Mouse (Mus musculus) kidney, embryonic 16.5 days (tissue): Measurements from ENCODE around the gene Gnat1. TPM values are rescaled to one million over a fixed set of nuclear protein-coding genes. Genes with fewer than 3 reads are reported as not detected.
A peak's percentile ranks its signal among the peaks of the same experiment; 100 is the strongest.

Experiments used
- ATAC-seq: fragments of 200-750 bp; cut with Nextera tagmentation; 2 replicates; pipeline ENCODE4 v1.8.0; 2017; ENCODE audit warnings: moderate TSS enrichment; ENCODE audit not compliant: low FRiP score, low TSS enrichment
- H3K27ac ChIP-seq: fragments of 300-500 bp; sonication (generic); 2 replicates; pipeline ENCODE4 v1.5.1; 2014; ENCODE audit warnings: low read length
- H3K27me3 ChIP-seq: fragments of 300-500 bp; sonication (generic); 2 replicates; pipeline ENCODE4 v1.6.1; 2014; ENCODE audit warnings: low read length, control low read depth, mixed read lengths; ENCODE audit not compliant: insufficient read depth
- H3K36me3 ChIP-seq: fragments of 300-500 bp; sonication (generic); 2 replicates; pipeline ENCODE4 v1.6.1; 2014; ENCODE audit warnings: low read length, control low read depth, mixed read lengths; ENCODE audit not compliant: insufficient read depth
- H3K4me1 ChIP-seq: fragments of 300-500 bp; sonication (generic); 2 replicates; pipeline ENCODE4 v1.6.1; 2014; ENCODE audit warnings: low read length, control low read depth, mixed read lengths; ENCODE audit not compliant: insufficient read depth
- H3K4me2 ChIP-seq: fragments of 300-500 bp; sonication (generic); replicated peaks from 2 replicates; pipeline ENCODE4 v1.6.1; 2014; ENCODE audit warnings: low read depth, low read length
- H3K4me3 ChIP-seq: fragments of 300-500 bp; sonication (generic); 2 replicates; pipeline ENCODE4 v1.5.1; 2014; ENCODE audit warnings: mild to moderate bottlenecking, low read length
- H3K9ac ChIP-seq: fragments of 300-500 bp; sonication (generic); replicated peaks from 2 replicates; pipeline ENCODE4 v1.6.1; 2014; ENCODE audit warnings: low read length
- H3K9me3 ChIP-seq: fragments of 300-500 bp; sonication (generic); 2 replicates; pipeline ENCODE4 v1.6.1; 2016; ENCODE audit warnings: low read length, control low read depth
- WGBS: fragments of 180-500 bp; shearing (Covaris S2); extraction: QIAGEN DNeasy Blood & Tissue Kit; methylation state at CpG from one replicate; pipeline ENCODE4 v1.1.7; 2014; 5-methylcytosine and 5-hydroxymethylcytosine counted together
- polyA plus RNA-seq: library from polyadenylated mRNA; unstranded; fragments of >200 nt; fragmentation: Nextera tagmentation; extraction: Ambion mirVana; gene quantifications from 2 replicates; pipeline ENCODE4 v1.2.1, GENCODE M21; 2015

The Gnat1 gene
- polyA plus RNA-seq, 1 experiment from 2014 or later: 2.8 TPM

DNA sequence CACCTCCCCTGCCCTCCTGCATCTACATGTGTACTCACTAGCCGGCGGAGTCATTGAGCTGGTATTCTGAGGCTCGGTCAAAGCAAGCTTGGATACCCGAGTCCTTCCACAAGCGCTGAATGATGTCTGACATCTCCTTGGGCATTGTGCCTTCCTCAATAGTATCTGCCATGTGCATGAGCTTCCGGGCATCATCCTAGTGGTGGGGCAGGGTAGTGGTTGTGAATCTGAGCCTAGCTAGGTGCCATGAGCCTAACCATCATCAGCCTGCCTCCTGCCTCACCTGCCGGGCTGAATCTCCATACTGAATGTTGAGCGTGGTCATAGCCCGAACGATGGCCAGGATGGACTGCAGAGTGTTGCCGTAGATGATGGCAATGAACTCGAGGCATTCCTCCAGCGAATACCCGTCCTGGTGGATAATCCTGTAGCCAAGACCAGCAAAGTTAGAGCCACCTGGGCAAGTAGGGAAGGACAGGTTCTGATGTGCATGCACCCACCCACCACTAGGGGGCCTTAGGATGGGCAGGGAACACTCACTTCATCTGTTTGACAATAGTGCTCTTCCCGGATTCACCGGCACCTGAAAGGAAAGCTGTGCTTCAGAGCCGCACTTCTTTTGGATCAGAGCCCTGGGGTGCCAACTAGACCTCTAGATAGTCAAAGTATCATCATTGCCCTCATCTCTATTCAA is 2.3 kb downstream of the Gnat1 start:
- Histone ChIP-seq H3K9me3 (no peaks in the 10 kb centered on the region), H3K4me1 (peaks cover 11% of the 10 kb centered on the region), H3K36me3 (peaks cover 7% of the 10 kb centered on the region; the same call in 1 of the 2 replicates), H3K27ac (no peak overlapping the region), H3K4me2 (no peak overlapping the region), H3K27me3 (peaks cover 31% of the 10 kb centered on the region), H3K4me3 (no peak overlapping the region), H3K9ac (no peak overlapping the region)
- no peak for ATAC-seq
- 22% methylated on average over 17 of the region's 17 CpGs for WGBS

GRCm38 (mm10) chr9:107676302-107676701 is 3.2 kb downstream of the Gnat1 start:
- H3K4me1 ChIP-seq: peaks cover 11% of the 10 kb centered on the region
- peak; percentile 27; the same call in 1 of the 2 replicates for ATAC-seq
- no peaks in the 10 kb centered on the region for H3K36me3 ChIP-seq
- H3K9me3 ChIP-seq: no peaks in the 10 kb centered on the region
- H3K4me2 ChIP-seq: peak overlapping the region; percentile 60
- peaks cover 31% of the 10 kb centered on the region for H3K27me3 ChIP-seq
- under 1% methylated on average over 25 of the region's 25 CpGs for WGBS
- peak overlapping the region; percentile 48 for H3K9ac ChIP-seq
- peak overlapping the region; percentile 38 for H3K4me3 ChIP-seq
- no peak overlapping the region for H3K27ac ChIP-seq

DNA sequence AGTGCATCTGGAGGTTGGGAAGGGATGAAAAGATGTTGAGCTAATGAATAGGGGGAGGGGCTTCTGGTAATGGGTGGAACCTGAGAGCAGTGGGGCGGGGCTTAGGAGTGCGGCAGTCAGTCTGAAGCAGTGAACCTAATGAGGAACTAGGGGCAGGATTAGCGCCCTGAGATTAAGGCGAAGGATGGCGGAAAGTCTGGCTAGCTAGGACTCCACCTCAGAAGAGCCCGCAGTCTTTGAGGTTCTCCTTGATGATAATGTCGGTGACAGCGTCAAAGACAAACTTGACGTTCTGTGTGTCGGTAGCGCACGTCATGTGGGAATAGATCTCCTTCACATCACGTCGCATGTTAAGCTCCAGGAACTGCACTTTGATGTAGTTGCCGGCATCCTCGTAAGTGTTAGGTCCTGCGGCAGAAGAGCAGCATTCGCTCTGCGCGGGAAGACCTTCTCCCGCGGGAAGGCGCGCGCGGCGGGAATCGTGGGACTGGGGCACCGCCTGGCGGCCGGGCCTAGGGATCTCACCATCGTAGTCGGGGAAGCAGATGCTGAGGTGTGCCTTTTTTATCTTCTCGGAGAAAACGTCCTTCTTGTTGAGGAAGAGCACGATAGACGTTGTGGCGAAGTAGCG is 3.7 kb downstream of the Gnat1 start:
- no peaks in the 10 kb centered on the region for H3K36me3 ChIP-seq

GRCm38 (mm10) chr9:107674609-107675429 is 4.7 kb downstream of the Gnat1 start:
- Histone ChIP-seq H3K27ac (no peak overlapping the region), H3K36me3 (no peaks in the 10 kb centered on the region), H3K9me3 (no peaks in the 10 kb centered on the region), H3K4me3 (no peak overlapping the region), H3K4me1 (peaks cover 20% of the 10 kb centered on the region), H3K4me2 (0 out of 2 replicates have a peak overlapping the region, but pooled peaks have one; percentile 60), H3K9ac (no peak overlapping the region), H3K27me3 (peaks cover 31% of the 10 kb centered on the region)
- peak; percentile 31 for ATAC-seq
- 57% methylated on average over 9 of the region's 9 CpGs for WGBS

More for the DNA sequence above, 3.7 kb downstream of the Gnat1 start:
- Histone ChIP-seq H3K4me3 (peak overlapping the region; percentile 38), H3K4me1 (peaks cover 11% of the 10 kb centered on the region), H3K27ac (no peak overlapping the region), H3K9ac (peak overlapping the region; percentile 48), H3K4me2 (peak overlapping the region; percentile 60), H3K9me3 (no peaks in the 10 kb centered on the region), H3K27me3 (peaks cover 31% of the 10 kb centered on the region)
- WGBS: under 1% methylated on average over 39 of the region's 39 CpGs
- peak; percentile 52; the same call in 1 of the 2 replicates for ATAC-seq

DNA sequence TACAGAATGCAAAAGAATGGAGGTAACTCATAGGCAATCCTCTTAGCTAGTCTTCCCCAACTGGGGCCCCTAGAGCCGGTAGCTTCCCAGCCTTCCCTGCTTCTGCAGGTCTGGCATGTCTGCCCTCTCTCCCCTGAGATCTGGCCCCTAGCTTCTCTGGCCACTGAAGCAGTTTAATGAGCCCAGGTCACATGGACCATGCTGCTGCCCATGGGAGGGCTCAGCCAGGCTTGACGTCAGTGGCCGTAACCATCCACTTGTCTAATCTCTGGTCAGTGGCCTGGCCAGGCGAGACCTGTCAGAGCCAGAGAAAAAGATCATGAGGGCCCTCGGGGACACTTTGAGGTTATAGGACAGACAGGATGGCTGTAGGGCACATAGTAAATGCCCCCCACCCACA is 9.3 kb downstream of the Gnat1 start:
- 34% methylated on average over 5 of the region's 5 CpGs for WGBS
- Histone ChIP-seq H3K27ac (0 out of 2 replicates have a peak overlapping the region, but pooled peaks have one; percentile 16), H3K9me3 (no peaks in the 10 kb centered on the region), H3K4me2 (no peak overlapping the region), H3K9ac (no peak overlapping the region; the same call in 1 of the 2 replicates), H3K36me3 (no peaks in the 10 kb centered on the region), H3K27me3 (peaks cover 15% of the 10 kb centered on the region), H3K4me3 (no peak overlapping the region), H3K4me1 (peaks cover 38% of the 10 kb centered on the region)
- ATAC-seq: peak; percentile 43; the same call in 1 of the 2 replicates

DNA sequence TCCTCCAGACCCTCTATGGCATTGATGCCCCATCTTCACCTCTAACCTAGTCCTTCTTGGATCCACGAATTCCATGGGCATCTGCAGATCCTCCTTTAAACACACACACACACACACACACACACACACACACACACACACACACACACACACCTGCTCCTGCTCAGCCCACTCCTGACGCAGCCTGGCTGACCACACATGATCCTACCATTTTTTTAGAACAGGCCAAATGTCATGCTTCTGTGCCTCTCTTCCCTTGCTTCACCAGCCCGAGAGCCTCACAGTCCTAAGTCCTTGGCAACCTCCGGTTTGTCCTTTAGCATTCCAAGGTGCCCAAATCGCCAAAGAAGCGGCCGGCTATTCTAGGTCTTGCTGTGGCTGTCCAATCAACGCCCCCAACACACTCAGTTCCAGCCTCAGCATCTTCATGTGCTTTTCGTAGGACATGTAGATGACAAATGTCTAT is 10.0 kb downstream of the Gnat1 start, which contains the start of gene Slc38a3:
TSS of gene Slc38a3 (minus strand) at position 51 of the 466 bp plus-strand sequence.
- ATAC-seq: no peak
- 0 out of 2 replicates have a peak within 1 kb of the TSS, but pooled peaks have one; percentile 16 for H3K27ac ChIP-seq
- no peak within 1 kb of the TSS; the same call in 1 of the 2 replicates for H3K9ac ChIP-seq
- H3K36me3 ChIP-seq: no peaks in the 10 kb centered on the region
- H3K9me3 ChIP-seq: no peaks in the 10 kb centered on the region
- H3K4me3 ChIP-seq: no peak within 1 kb of the TSS
- peaks cover 38% of the 10 kb centered on the region for H3K4me1 ChIP-seq
- no peak within 1 kb of the TSS for H3K4me2 ChIP-seq
- H3K27me3 ChIP-seq: peaks cover 8% of the 10 kb centered on the region
- 76% methylated on average over 9 of the region's 9 CpGs for WGBS

DNA sequence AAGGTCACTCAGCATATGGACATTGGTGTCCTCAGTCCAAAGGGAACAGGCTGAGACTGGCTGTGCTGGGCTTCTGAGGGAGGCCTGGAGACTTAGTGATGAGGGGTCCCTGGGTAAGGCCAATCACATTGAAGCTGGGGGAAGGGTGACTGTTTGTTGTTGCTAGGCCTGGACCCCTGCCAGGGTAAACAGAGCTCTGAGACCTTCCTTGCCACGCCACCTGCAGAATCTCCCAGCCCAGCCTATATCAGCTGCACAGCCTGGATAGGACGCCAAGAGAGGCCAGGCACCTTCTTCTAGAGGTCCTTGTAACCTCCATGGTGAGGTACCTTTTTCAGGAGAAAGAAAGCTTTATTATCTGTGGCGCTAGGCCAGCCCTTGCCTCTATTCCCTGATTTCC is 10.6 kb downstream of the Gnat1 start:
- Histone ChIP-seq H3K4me1 (peaks cover 38% of the 10 kb centered on the region), H3K27ac (no peak overlapping the region), H3K9me3 (no peaks in the 10 kb centered on the region), H3K36me3 (no peaks in the 10 kb centered on the region), H3K9ac (no peak overlapping the region), H3K4me3 (no peak overlapping the region), H3K27me3 (peaks cover 7% of the 10 kb centered on the region), H3K4me2 (no peak overlapping the region)
- ATAC-seq: no peak
- WGBS: 53% methylated on average over 3 of the region's 3 CpGs

GRCm38 (mm10) chr9:107668011-107668410 is 11.5 kb downstream of the Gnat1 start:
- no peak overlapping the region for H3K4me2 ChIP-seq
- no peak overlapping the region for H3K4me3 ChIP-seq
- H3K9ac ChIP-seq: no peak overlapping the region
- H3K4me1 ChIP-seq: peaks cover 47% of the 10 kb centered on the region
- no peak for ATAC-seq
- H3K27ac ChIP-seq: no peak overlapping the region
- no peaks in the 10 kb centered on the region for H3K9me3 ChIP-seq
- 40% methylated on average over 8 of the region's 8 CpGs for WGBS
- H3K27me3 ChIP-seq: peaks cover 7% of the 10 kb centered on the region
- H3K36me3 ChIP-seq: no peaks in the 10 kb centered on the region

DNA sequence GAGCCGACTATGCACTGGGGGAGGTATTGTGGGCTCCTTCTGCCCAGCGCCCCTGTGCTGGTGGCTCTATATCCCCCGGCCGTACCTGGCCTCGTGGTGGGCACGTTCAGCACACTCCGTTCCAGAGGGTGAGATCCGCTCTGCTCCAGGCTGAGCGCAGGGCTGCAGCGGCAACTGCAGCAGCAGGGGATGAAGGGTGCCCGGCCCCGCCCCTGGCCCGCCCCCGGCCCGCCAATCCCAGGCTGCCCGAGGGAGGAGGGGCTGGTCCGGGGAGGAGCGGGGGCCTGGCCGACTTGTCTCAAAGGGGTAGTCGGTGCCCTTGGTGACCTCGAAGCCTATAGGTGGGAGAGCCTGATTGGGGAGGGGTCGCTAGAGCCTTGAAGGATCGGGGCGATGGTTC is 12.3 kb downstream of the Gnat1 start:
- Histone ChIP-seq H3K4me2 (peak overlapping the region; percentile 92), H3K9me3 (no peaks in the 10 kb centered on the region), H3K27me3 (peaks cover 7% of the 10 kb centered on the region), H3K4me1 (peaks cover 48% of the 10 kb centered on the region), H3K27ac (no peak overlapping the region), H3K9ac (peak overlapping the region; percentile 65), H3K4me3 (peak overlapping the region; percentile 53), H3K36me3 (no peaks in the 10 kb centered on the region)
- ATAC-seq: peak; percentile 89
- under 1% methylated on average over 24 of the region's 24 CpGs for WGBS
